Mouse (Mus musculus) A20 (cell line): ENCODE results near the gene Unc13b.

Experiments used
- DNase-seq: peaks from one replicate; pipeline ENCODE4 v3.0.0-alpha.2; 2011; ENCODE audit warnings: low read depth, low spot score

The Unc13b gene

DNA sequence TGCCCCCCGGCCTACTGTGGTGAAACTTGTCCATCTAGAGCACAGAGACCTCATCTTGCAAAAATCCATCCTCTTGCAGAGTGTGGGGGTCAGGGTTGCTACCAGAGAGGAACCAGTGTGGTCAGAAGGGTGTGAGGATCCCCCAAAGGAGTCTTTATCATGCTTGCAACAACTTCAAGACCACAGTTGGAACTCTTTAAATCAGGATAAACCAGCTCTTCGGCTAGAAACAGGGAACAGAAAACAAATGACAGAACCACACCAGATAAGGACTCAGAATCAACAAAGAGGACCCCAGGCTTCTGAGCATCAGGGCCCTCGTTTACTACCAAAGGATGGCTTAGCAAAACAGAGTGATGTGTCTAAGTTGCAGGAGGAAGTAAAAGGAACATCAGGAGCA, 157.7 kb downstream of the Unc13b start:
- DNase-seq, result no peak

DNA sequence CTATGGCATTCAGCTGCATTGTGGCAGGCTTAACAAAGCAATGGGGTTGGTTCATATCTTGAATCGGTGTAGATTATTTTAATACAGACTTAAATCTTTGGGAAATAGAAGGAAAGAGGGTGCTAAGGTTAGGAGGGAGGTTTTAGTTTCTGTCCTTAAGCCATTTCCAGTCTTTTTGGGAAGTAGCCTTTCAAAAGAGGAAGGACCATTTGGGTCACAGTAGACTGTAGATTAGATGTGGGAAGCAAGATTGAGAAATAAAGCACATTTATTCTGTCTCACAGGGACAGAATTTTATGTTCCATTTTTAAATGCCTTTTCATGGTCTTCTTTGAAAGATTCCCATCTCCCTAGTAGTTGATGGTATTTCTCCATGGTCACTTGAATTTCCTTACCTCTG, 159.2 kb downstream of the Unc13b start:
- DNase-seq, result no peak

DNA sequence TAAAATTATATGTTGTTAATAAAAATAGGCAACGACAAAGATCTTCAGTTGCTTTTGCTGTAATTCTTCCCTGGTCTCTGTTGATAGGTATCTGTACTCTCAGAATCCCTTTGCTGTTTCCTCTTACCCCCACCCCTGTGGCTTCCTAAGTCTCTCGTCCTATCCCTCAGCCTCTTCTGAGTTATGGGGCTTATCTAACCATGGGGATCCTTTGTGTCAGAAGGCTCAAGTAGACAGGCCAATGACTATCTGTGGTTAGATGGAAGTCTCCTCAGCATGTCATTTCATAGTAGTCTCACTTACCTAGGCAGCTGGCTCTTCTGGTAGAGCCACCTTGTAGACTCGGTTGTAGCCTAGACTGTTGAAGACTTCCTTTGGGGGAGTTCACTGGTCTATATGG, 173.1 kb downstream of the Unc13b start:
- DNase-seq, result no peak

DNA sequence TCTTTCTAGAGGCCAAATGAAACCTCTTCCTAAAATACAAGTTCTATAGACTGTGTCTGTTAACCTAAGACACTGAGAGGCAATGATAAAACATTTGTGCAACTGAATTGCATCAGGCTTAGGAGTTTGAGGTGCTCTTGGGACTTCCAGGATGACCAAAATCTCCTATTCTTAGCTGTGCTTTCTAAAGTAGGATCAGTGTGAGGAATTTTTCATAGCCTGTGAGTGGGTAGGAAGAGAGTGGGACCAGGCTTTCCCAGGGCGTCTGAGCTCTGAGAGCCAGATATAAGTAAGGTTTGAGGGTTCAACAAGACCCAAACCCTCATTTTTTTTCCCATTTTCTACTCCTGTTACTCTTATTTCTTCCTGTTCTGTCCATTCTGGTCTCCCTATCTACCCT, 174.2 kb downstream of the Unc13b start:
- no peak for DNase-seq

DNA sequence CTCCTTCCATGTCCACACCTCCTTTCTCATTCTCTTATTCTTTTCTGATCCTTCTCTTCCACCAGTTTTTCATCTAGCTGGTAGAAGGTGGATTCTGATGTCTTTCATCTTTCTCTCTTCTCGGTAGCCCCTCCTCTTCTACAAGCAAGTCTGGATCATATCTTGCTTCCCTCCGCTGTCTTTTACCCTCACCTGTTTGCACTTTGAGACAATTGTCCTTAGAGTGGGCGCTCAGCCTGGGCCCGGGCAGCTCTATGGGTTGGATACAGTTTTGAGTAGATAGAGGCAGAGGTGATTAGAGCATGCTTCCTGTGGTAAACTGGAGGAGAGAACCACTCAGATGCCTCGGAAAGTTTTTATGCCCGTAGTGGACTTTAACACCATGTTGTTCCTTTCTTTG, 174.7 kb downstream of the Unc13b start:
- no peak for DNase-seq

GRCm38 (mm10) chr4:43236898-43237297, 178.1 kb downstream of the Unc13b start:
- no peak for DNase-seq

DNA sequence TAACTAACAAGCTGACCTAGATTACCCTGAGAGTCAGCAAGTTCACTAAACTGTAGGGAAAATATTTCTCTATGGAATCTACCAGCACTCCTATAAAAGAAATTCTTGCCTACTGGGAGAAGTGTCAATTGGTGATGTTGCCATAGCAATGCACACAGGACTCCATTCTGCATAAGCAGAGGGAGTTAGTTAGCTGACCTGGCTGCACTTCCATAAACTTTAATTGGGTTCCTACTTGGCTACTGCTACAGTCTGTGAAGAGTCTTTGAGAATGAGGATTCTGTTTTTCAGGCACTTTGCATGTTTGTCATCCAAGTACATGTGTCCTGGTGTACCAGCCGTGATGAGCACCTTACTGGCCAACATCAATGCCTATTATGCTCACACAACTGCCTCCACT, 182.0 kb downstream of the Unc13b start:
- DNase-seq, result no peak

DNA sequence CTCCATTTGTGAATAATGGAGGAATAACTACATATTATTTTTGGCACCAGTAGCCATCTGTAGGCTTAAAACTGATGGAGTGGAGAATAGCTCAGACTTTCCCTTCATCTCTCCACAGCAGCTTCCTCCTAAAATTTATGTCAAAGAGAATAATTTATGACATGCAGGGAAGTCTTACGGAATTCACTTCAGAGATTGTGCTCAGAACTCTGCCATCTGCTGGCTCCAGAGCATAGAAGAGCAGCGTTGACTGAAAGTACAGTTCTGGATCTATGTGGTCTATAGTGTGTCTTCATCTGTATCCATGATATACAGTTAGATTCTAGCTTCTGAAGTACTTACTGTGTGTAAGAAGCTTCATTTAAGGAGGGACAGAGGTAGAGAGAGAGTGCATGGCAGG, 185.3 kb downstream of the Unc13b start:
- DNase-seq, result no peak

DNA sequence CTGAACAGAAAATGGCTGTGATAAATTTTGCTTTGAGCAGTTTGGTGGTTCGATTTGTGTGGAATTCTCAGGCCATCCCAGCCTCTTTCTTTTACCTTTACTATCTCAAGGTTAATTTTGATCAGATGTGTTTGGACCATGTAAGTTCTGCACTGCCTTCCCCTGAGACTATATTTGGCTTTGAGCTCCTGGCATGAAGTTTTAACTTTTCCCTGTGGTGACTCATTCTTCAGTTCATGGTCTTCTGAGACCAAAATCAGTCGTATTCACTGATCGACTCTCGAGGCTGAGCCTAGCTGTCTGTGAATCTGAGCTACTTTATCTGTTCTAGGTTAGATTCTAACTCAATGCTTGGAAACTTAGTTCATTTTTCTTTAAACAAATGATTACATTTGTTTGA, 187.0 kb downstream of the Unc13b start:
- DNase-seq, result no peak

- DNase-seq, result no peak
Measured at GRCm38 (mm10) chr4:43248026-43248425, 189.3 kb downstream of the Unc13b start.

DNA sequence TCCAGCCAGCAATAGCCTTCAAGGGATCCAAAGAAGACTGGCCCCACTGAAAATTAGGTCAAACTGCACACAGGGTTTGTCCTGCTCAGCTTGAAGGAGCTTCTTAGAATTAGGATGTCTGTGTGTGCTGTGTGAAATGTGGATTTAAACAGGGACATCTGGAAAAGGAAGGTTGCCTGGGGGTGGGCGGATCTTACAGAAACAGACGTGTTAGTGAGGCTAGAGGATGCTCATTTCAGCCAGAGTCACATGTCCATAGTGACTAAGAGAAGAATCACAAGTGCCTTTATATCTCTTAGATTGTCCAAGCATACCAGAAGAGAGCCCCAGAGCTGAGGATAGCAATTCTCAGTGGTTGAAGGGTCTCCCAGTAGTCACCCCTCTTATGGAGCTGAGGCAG, 190.2 kb downstream of the Unc13b start:
- no peak for DNase-seq

GRCm38 (mm10) chr4:43251269-43251668, 192.5 kb downstream of the Unc13b start:
- no peak for DNase-seq

- DNase-seq, result peak; percentile 17
Measured at GRCm38 (mm10) chr4:43257040-43257439, 198.3 kb downstream of the Unc13b start.

DNA sequence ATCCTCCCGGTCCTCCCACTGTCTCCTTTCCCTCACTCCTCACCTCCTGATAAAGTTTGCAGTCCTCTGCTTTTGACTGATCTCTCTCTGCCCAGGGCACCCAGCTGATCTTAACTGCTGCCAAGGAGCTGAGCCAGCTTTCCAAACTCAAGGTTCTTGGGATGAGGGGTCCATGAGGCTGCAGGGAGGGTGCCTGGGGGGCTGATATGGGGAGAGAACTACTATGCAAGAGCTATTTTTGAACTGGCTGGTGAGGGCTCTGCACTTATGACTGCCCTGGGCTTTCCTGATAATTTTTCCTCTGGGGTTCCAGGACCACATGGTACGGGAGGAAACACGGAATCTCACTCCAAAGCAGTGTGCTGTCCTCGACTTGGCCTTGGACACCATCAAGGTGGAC, 199.8 kb downstream of the Unc13b start:
- no peak for DNase-seq

- DNase-seq, result no peak
Measured at GRCm38 (mm10) chr4:43259435-43259834, 200.7 kb downstream of the Unc13b start.

DNA sequence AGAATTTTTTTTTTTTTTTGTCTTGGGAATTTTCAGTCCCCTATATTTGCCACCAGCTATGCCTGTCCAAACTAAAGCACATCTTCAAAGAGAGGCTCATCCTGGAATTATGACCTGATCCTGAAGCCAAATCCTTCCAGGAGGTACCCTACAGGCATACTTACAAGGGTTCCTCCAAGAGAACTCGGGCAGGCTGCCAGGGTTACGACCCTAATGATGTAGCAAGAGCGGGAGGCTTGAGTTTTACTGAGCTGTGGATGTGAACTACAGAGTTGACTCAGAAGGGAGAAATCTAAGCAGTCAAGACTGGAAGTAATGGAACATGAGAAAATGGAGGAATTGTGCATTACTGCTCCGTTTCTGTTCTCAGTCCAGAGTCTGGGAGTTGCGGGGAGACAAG, 201.3 kb downstream of the Unc13b start:
- no peak for DNase-seq

GRCm38 (mm10) chr4:43262821-43263220, 204.1 kb downstream of the Unc13b start:
- DNase-seq, result no peak

DNA sequence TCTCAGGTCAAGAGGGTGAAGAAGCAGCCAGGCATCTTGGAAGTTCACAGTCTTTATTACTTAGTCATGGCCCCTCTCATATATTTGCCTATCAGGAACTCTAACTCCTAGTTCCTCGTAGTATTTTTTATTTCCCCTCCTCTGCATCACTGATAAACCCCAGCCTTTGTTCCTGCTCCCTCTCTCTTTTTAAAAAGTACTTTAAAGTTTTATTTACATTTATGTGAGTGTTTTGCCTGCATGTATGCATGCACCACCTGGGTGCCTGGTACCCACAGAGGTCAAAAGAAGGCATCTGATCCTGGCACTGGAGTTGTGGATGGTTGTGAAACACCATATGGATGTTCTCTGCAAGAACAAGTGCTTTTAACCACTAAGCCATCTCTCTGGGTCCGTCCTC, 207.4 kb downstream of the Unc13b start:
- DNase-seq, result no peak

- peak; percentile 89 for DNase-seq
Measured at GRCm38 (mm10) chr4:43266623-43267322, 208.0 kb downstream of the Unc13b start, which contains the start of gene Atp8b5. TSS of gene Atp8b5 (plus strand) at chr4:43267159.

- no peak for DNase-seq
Measured at GRCm38 (mm10) chr4:43267323-43267658, 208.5 kb downstream of the Unc13b start.

GRCm38 (mm10) chr4:43285476-43285875, 226.7 kb downstream of the Unc13b start:
- DNase-seq, result no peak

- DNase-seq, result no peak
Measured at GRCm38 (mm10) chr4:43287305-43287704, 228.6 kb downstream of the Unc13b start.

- DNase-seq, result peak; percentile 37
Measured at GRCm38 (mm10) chr4:43294001-43294400, 235.2 kb downstream of the Unc13b start.

GRCm38 (mm10) chr4:43309696-43310338, 251.1 kb downstream of the Unc13b start:
- no peak for DNase-seq
